Mouse (Mus musculus) stomach, embryonic 15.5 days (tissue): Measurements from ENCODE around the gene Ankrd45. TPM values are rescaled to one million over a fixed set of nuclear protein-coding genes. Genes with fewer than 3 reads are reported as not detected.
"Not testable (repeated sequence)": the region's sequence is repeated elsewhere in the genome, so short reads cannot be mapped to it uniquely, and the experiment has no call there.

Experiments used
- ATAC-seq: fragments of 200-750 bp; cut with Nextera tagmentation; 2 replicates; pipeline ENCODE4 v1.8.0; 2017; ENCODE audit warnings: low read depth, moderate number of reproducible peaks, moderate TSS enrichment; ENCODE audit not compliant: insufficient read depth, low FRiP score
- H3K27ac ChIP-seq: fragments of 300-500 bp; sonication (generic); 2 replicates; pipeline ENCODE4 v1.5.1; 2015; ENCODE audit warnings: mild to moderate bottlenecking, inconsistent platforms
- H3K27me3 ChIP-seq: fragments of 300-500 bp; sonication (generic); replicated peaks from 2 replicates; pipeline ENCODE4 v1.6.1; 2015; ENCODE audit warnings: inconsistent platforms
- H3K36me3 ChIP-seq: fragments of 300-500 bp; sonication (generic); 2 replicates; pipeline ENCODE4 v1.6.1; 2015; ENCODE audit warnings: inconsistent platforms
- H3K4me1 ChIP-seq: fragments of 300-500 bp; sonication (generic); 2 replicates; pipeline ENCODE4 v1.6.1; 2015; ENCODE audit warnings: inconsistent platforms
- H3K4me2 ChIP-seq: fragments of 300-500 bp; sonication (generic); 2 replicates; pipeline ENCODE4 v1.6.1; 2015; ENCODE audit warnings: mild to moderate bottlenecking, inconsistent platforms
- H3K4me3 ChIP-seq: fragments of 300-500 bp; sonication (generic); replicated peaks from 2 replicates; pipeline ENCODE4 v1.5.1; 2015; ENCODE audit warnings: inconsistent platforms
- H3K9ac ChIP-seq: fragments of 300-500 bp; sonication (generic); 2 replicates; pipeline ENCODE4 v1.6.1; 2015; ENCODE audit warnings: inconsistent platforms
- H3K9me3 ChIP-seq: fragments of 300-500 bp; sonication (generic); 2 replicates; pipeline ENCODE4 v1.6.1; 2016; ENCODE audit warnings: inconsistent platforms
- WGBS: fragments of 180-500 bp; shearing (Covaris S2); methylation state at CpG from one replicate; pipeline ENCODE4 v1.1.7; 2015; 5-methylcytosine and 5-hydroxymethylcytosine counted together
- polyA plus RNA-seq: library from polyadenylated mRNA; unstranded; fragments of >200 nt; fragmentation: Nextera tagmentation; extraction: Ambion mirVana; gene quantifications from 2 replicates; pipeline ENCODE4 v1.2.1, GENCODE M21; 2015

The Ankrd45 gene
- polyA plus RNA-seq, 1 experiment from 2014 or later, result 0.92 TPM

- no peaks in the 10 kb centered on the region for H3K36me3 ChIP-seq
- H3K27me3 ChIP-seq, result no peaks in the 10 kb centered on the region
- no peaks in the 10 kb centered on the region for H3K4me1 ChIP-seq
- no peaks in the 10 kb centered on the region for H3K9me3 ChIP-seq
- peak overlapping the region; percentile 73 for H3K4me2 ChIP-seq
- ATAC-seq, result peak; percentile 96
- peak overlapping the region; percentile 47 for H3K4me3 ChIP-seq
- H3K27ac ChIP-seq, result peak overlapping the region; percentile 66; the same call in 1 of the 2 replicates
- peak overlapping the region; percentile 37; the same call in 1 of the 2 replicates for H3K9ac ChIP-seq
- under 1% methylated on average over 16 of the region's 16 CpGs for WGBS
Observed at GRCm38 (mm10) chr1:161195541-161196351, 53.3 kb downstream of the Ankrd45 start.

GRCm38 (mm10) chr1:161196364-161196763 is 53.9 kb downstream of the Ankrd45 start:
- ATAC-seq, H3K9me3 ChIP-seq, H3K27ac ChIP-seq, H3K36me3 ChIP-seq, H3K27me3 ChIP-seq, H3K4me1 ChIP-seq, H3K9ac ChIP-seq: not testable (repeated sequence)
- WGBS, result 45% methylated on average over 11 of the region's 11 CpGs
- H3K4me3 ChIP-seq, result peak overlapping the region; percentile 47
- H3K4me2 ChIP-seq, result peak overlapping the region; percentile 73

GRCm38 (mm10) chr1:161199856-161200255 is 57.4 kb downstream of the Ankrd45 start:
- ATAC-seq, result no peak
- H3K9me3 ChIP-seq, result no peaks in the 10 kb centered on the region
- no peaks in the 10 kb centered on the region for H3K36me3 ChIP-seq
- H3K27me3 ChIP-seq, result no peaks in the 10 kb centered on the region
- H3K4me3 ChIP-seq, result no peak overlapping the region
- H3K27ac ChIP-seq, result no peak overlapping the region
- H3K9ac ChIP-seq, result no peak overlapping the region
- 72% methylated on average over 5 of the region's 5 CpGs for WGBS
- no peak overlapping the region for H3K4me2 ChIP-seq
- no peaks in the 10 kb centered on the region for H3K4me1 ChIP-seq

- Histone ChIP-seq H3K27ac (no peak overlapping the region), H3K9ac (no peak overlapping the region), H3K9me3 (no peaks in the 10 kb centered on the region), H3K4me1 (no peaks in the 10 kb centered on the region), H3K36me3 (no peaks in the 10 kb centered on the region), H3K27me3 (no peaks in the 10 kb centered on the region), H3K4me3 (no peak overlapping the region), H3K4me2 (no peak overlapping the region)
- 32% methylated on average over 4 of the region's 4 CpGs for WGBS
- no peak for ATAC-seq
Observed at GRCm38 (mm10) chr1:161214465-161214864, 72.0 kb downstream of the Ankrd45 start.

GRCm38 (mm10) chr1:161219816-161220215 is 77.3 kb downstream of the Ankrd45 start:
- Histone ChIP-seq H3K36me3 (no peaks in the 10 kb centered on the region), H3K9ac (no peak overlapping the region), H3K9me3 (no peaks in the 10 kb centered on the region), H3K4me2 (no peak overlapping the region), H3K4me1 (no peaks in the 10 kb centered on the region), H3K27ac (no peak overlapping the region), H3K27me3 (no peaks in the 10 kb centered on the region), H3K4me3 (no peak overlapping the region)
- no peak for ATAC-seq
- WGBS, result 65% methylated on average over 3 of the region's 3 CpGs

Other genes starting within 250 kb of the Ankrd45 start
- gene Rc3h1, start 236.3 kb upstream of the Ankrd45 start, polyA plus RNA-seq, result 7.9 and 8.6 TPM in 2 replicates
- gene Serpinc1, start 164.1 kb upstream of the Ankrd45 start, polyA plus RNA-seq, result 13.8 and 49.3 TPM in 2 replicates
- gene Zbtb37, start 107.8 kb upstream of the Ankrd45 start, polyA plus RNA-seq, result 7.7 and 8.0 TPM in 2 replicates
- 33.4 and 34.7 TPM in 2 replicates for gene Dars2, start 72.0 kb upstream of the Ankrd45 start, polyA plus RNA-seq
- gene Cenpl, start 72.0 kb upstream of the Ankrd45 start, polyA plus RNA-seq, result 25.6 and 25.7 TPM in 2 replicates
- 13.3 and 13.6 TPM in 2 replicates for gene Klhl20, start 11.2 kb upstream of the Ankrd45 start, polyA plus RNA-seq
- 0.14 TPM in 1 of 2 replicates, not detected in the other for gene Tex50, start 16.6 kb downstream of the Ankrd45 start, polyA plus RNA-seq
- 414 and 461 TPM in 2 replicates for gene Prdx6, start 108.5 kb downstream of the Ankrd45 start, polyA plus RNA-seq